In genomic region chr4:7247816-7248215, GRCm38 (mm10) we compare ENCODE assay signal across 15 mouse cellular contexts.
"Had no signal": no experiment of that assay in that cellular context is flagged by ENCODE, and none has a peak within 500 bp of the region (broad histone marks: within the 10 kb centered on the region; RNA-seq: fewer than 3 reads in every experiment).

No protein-coding gene starts in this region.

- H3K27me3 ChIP-seq: limb, embryonic 12.5 days; limb, embryonic 15.5 days; midbrain, embryonic 12.5 days; midbrain, embryonic 15.5 days had no signal

- ATAC-seq: liver, postnatal 0 days; lung, postnatal 0 days; midbrain, embryonic 15.5 days had no signal

- DNase-seq: kidney, postnatal 36 days; left cerebral cortex, postnatal 4 days; liver, postnatal 0 days; lung, embryonic 14.5 days; thymus, adult 18-20 months; thymus, postnatal 36 days had no signal

- H3K9me3 ChIP-seq: limb, embryonic 12.5 days; limb, embryonic 15.5 days; midbrain, embryonic 12.5 days; midbrain, embryonic 15.5 days had no signal

- H3K27ac ChIP-seq: kidney, postnatal 0 days; limb, embryonic 12.5 days; limb, embryonic 15.5 days; liver, embryonic 14.5 days; macrophage; midbrain, embryonic 12.5 days; midbrain, embryonic 15.5 days had no signal

- H3K4me3 ChIP-seq: limb, embryonic 12.5 days; limb, embryonic 15.5 days; midbrain, embryonic 12.5 days; midbrain, embryonic 15.5 days had no signal

- H3K9ac ChIP-seq: limb, embryonic 12.5 days; limb, embryonic 15.5 days; liver, embryonic 14.5 days; liver, postnatal 0 days; lung, embryonic 14.5 days; midbrain, embryonic 12.5 days; midbrain, embryonic 15.5 days had no signal

- H3K4me2 ChIP-seq: limb, embryonic 12.5 days; limb, embryonic 15.5 days; liver, embryonic 11.5 days; lung, embryonic 14.5 days; midbrain, embryonic 12.5 days; midbrain, embryonic 15.5 days had no signal

- H3K36me3 ChIP-seq: limb, embryonic 12.5 days; limb, embryonic 15.5 days; midbrain, embryonic 12.5 days; midbrain, embryonic 15.5 days had no signal

- H3K4me1 ChIP-seq: limb, embryonic 12.5 days; limb, embryonic 15.5 days; midbrain, embryonic 15.5 days had no signal
